Mouse (Mus musculus) cerebellum, adult 11-12 months (tissue): Measurements from ENCODE around the gene Arl10.
A peak's percentile ranks its signal among the peaks of the same experiment; 100 is the strongest.

Source experiments
- DNase-seq: peaks from one replicate; pipeline ENCODE4 v3.0.0; 2022

Gene Arl10

GRCm38 (mm10) chr13:54574854-54575481 is at the start of gene Arl10:
Gene Arl10 (plus strand): TSS chr13:54575015.
- DNase-seq: peak; percentile 69

DNA sequence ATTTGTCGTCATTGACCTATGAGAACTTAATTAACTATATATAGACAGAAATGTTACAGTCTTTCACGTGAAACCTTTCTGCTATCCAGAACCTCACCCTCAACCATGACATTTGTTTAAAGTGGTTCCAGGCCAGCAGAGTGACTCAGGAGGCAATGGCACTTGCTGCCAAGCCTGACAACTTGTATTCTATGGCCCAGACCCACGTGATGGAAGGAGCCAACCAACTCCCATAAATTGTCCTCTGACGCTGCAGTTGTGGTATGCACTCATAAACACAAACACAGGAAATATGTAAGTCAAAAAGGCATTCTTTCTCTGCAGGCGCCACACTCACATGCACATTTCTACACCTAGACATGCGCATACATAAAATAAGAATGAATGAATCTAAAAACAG is 47.7 kb upstream of the Arl10 start:
- DNase-seq: no peak

- no peak for DNase-seq
Observed at GRCm38 (mm10) chr13:54532134-54532533, 42.7 kb upstream of the Arl10 start.

GRCm38 (mm10) chr13:54548036-54548435 is 26.8 kb upstream of the Arl10 start:
- no peak for DNase-seq

- DNase-seq: peak; percentile 45
Observed at GRCm38 (mm10) chr13:54556176-54556575, 18.6 kb upstream of the Arl10 start.

- peak; percentile 97 for DNase-seq
Observed at GRCm38 (mm10) chr13:54556796-54557195, 18.0 kb upstream of the Arl10 start.

DNA sequence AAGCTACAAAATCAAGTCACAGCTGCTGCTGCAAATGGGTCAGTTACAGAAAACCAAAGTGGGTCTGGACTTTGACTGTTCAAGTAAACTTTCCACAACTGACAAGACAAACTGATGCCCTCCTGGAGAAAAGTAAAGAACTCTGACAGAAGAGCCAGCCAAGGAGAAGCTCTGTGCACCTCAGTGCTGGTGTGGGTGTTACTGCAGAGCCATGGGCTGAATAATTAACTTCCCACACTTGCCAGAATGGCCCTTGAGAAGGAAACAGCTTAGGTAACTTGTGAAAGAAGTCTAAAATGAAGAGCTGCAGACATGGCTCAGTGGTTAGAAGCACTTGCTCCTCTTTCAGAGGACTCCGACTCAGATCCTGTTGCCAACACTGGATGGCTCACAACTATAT is 17.2 kb upstream of the Arl10 start:
- DNase-seq: no peak

DNA sequence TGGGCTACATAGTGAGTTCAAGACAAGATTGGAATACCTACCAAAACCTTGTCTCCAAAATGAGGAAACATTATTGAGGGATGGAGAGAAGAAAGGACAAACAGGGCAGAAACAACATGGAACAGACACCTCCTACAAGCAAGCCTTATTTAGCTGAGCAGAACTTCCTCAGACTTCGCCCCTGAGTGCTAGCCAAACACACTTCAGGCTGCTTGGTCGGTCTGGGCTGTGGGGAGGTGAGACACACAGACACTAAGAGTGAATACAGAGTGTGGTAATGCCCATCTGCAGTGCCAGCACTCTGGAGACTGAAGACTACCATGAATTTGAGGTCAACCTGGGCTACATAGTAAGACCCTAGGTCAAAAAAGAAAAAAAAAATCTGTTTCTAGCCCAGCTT is 15.2 kb upstream of the Arl10 start:
- DNase-seq: no peak

GRCm38 (mm10) chr13:54560608-54561007 is 14.2 kb upstream of the Arl10 start:
- no peak for DNase-seq

GRCm38 (mm10) chr13:54562562-54562961 is 12.3 kb upstream of the Arl10 start:
- DNase-seq: no peak

DNA sequence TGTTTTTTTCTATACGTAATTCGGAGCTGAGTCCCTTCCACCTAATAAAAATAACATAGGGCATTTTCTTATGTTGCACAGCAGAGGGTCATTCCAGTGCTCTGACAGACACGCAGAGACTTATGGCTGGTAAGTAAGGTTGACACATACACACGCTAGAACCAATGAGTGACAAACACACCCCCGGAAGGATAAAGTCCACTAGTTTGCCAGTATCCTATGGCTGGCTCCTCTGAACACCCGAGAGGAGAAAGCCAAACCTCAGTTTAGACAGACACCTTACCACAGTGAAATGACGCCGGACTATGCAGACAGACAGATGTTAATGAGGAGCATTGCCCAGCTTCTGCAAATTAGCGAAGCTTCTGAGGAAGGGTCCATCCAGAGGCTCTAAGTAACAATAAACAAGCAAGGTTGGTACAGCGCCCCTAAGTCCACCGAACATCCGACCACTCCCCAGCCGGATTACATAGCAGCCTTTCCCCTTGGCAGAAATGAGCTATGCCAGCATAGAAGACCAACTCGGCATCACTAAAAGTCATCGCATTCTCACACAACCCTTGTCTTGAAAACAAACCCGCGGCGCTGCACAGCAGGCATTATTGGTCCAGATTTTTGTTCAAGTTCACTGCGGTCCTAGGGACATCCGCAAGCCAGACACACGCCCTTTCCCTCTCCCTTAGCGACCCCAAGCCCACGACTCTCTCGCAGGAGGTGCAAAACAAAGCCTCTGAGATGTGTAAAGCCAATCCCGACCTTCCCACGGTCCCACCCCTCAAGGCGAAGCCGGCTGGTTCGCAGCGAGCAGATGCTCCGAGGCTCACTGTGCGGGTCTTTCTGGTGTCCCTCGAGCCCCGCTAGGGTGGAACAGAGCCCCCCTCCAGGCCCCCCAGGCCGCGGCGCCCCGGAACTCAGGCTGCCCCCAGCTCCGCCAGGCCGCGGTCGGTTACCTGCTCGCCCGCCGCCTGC is 10.3 kb upstream of the Arl10 start:
- no peak for DNase-seq

DNA sequence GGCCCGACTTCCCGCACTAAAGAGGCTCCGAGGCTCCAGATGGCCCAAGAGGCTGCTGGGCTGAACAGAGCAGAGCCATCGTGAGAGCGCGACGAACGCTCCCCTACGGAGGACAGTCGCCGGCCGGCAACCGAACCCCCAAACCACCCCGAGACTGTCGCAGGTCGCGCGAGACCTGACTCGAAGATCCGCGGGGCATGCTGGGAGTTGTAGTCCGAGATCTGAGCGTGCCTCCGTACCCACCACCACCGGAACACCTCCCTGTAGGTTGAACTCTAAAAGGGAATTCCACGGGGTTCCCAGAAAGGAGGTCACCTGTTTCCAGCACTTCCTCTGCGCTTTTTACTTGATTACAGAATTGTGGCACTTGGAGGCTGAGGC is 9.6 kb upstream of the Arl10 start, which contains the start of gene 4833439L19Rik:
Gene 4833439L19Rik (minus strand): TSS at position 235 of the 381 bp plus-strand sequence.
- DNase-seq: peak; percentile 92

GRCm38 (mm10) chr13:54565594-54566345 is 9.0 kb upstream of the Arl10 start:
- peak; percentile 75 for DNase-seq

GRCm38 (mm10) chr13:54568380-54568779 is 6.4 kb upstream of the Arl10 start:
- DNase-seq: no peak

DNA sequence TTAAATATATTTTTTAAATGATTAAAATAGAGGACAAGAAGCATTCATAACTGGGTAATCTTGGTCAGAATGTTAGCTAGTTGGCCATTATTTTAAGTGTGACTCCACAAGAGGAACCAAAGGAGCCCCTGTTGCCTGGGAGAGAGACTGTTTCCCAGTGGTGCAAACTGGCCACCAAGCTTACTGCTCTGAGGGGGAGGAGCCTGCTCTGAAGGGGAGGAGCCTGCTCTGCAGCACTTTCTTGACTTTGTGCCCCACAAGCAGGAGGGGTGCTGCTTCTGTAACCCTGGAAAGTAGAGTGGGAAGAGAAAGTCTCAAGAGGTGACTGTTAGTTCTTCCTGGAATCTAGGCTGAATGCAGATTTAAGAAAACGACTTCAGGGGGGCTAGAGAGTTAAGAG is 5.5 kb upstream of the Arl10 start:
- no peak for DNase-seq

DNA sequence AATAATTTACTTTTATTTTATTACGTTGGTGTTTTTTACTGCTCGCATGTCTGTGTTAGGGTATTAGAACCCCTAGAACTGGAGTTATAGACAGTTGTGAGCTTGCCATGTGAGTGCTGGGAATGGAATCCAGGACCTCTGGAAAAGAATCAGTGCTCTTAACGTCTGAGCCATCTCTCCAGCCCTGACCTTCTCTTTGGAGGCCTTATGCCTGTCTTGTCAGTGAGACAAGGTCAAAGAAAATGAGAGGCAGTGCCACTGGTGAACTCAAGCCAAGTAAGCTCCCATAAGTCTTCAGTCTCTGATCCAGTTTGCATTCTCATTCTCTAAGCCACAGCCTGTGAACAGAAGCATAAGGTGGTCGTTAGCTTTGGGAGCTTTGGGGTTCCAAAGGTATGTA is 4.1 kb upstream of the Arl10 start:
- no peak for DNase-seq

DNA sequence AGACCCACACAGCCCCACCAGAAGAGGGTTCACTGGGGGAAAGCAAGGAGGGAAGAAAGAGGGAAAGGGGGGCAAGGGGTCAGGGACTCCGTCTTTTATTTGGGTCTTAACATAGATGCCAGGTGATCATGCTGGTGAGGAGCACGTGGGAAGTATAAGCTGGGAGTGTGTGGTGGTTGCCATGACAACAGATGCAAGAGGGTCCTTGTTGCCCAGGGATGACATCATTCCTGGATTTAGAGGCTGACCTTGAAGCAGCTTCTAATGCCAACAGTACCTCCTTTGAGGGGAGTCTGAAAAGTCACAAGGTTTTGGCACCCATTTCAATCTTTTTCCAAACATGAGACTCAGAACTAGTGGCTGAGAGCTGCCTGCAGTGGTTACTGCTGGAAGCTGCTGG is 3.2 kb upstream of the Arl10 start:
- DNase-seq: no peak

GRCm38 (mm10) chr13:54572621-54573020 is 2.2 kb upstream of the Arl10 start:
- no peak for DNase-seq

DNA sequence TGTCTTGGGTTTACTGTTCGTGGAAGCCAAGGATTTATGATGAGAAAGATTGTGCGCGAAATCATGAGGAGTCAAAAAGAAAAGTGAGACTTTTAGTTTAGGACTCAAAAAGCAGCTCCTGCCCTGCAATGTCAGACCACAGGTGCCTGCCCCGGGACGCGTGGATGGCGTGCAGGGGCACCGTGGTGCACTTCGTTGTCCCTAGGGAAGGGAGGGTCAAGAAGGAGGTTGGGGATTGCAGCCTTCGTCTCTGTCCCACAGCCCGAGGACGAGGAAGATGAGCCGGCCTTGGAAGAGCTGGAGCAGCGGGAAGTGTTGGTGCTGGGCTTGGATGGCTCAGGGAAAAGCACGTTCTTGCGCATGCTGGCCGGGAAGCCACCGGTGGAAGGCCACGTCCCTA is 674 bp downstream of the Arl10 start:
- DNase-seq: no peak

GRCm38 (mm10) chr13:54577652-54578507 is 3.1 kb downstream of the Arl10 start:
- DNase-seq: no peak

GRCm38 (mm10) chr13:54581385-54581784 is 6.6 kb downstream of the Arl10 start:
- no peak for DNase-seq

GRCm38 (mm10) chr13:54582126-54582525 is 7.3 kb downstream of the Arl10 start:
- DNase-seq: no peak
